Mouse (Mus musculus) CD4-positive, CD25-positive, alpha-beta regulatory T cell, adult 4 months (primary cell): ENCODE data around the gene Cmas. TPM values are rescaled to one million over a fixed set of nuclear protein-coding genes. Genes with fewer than 3 reads are reported as not detected.

Experiments used
- ATAC-seq: one replicate; pipeline ENCODE4 v1.8.0; 2017
- polyA plus RNA-seq, 2 experiments: library from polyadenylated mRNA; unstranded; fragments of 100-300 nt; shearing (Covaris generic); gene quantifications; one replicate each; pipeline ENCODE4 v1.2.1; 2017

Cmas gene
- polyA plus RNA-seq: 10 to 100 TPM; 10.1 to 16.0 TPM

DNA sequence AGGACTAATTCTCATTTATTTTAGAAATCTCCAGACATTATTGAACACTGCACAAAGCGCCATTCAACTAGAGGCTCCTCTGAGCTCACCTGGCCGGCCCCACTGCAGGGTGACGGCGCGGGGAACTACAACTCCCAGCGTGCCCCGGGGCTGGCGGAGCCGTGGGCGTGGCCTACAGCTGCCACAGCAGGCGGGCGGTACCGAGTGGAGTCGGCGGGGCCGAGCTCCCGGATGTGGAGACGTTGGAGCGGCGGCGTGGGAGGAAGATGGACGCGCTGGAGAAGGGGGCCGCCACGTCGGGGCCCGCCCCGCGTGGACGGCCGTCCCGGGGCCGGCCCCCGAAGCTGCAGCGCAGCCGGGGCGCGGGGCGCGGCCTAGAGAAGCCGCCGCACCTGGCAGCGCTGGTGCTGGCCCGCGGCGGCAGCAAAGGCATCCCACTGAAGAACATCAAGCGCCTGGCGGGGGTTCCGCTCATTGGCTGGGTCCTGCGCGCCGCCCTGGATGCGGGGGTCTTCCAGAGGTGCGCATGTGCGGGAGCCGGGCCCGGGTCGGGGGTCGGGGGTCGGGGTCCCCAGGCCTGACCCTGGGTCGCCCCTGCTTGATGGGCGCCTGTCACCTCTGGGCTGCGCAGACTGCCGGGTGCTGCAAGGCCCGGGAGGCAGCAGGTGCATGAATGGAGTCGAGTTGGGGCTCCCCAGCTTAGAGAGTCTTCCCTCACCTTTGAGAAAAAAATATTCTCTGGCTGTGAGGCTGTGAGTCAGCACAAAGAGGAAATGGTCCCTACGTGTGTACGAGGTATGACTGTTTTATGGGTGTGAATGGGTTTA lies at the start of gene Cmas:
TSS of gene Cmas (plus strand) at position 180 of the 827 bp plus-strand sequence.
- peak; percentile 80 for ATAC-seq

DNA sequence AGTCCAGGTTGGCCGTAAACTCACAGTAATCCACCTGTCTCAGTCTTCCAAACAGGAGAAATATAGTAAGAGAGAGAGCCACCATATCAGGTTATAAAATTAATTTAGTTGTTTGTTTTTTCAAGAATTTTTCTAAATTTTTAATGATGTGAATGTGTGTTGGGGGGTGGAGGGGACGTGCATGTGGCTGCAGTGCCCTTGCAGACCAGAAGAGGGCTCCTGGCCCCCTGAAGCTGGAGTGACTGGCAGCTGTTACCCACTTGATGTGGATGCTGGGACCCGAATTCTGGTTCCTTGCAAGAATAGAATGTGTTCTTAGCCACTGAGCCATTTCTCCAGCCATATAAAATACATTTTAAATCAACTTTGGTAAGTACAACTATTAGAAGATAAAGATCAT lies 49.8 kb upstream of the Cmas start:
- no peak for ATAC-seq

- ATAC-seq: no peak
Observed at GRCm38 (mm10) chr6:142708369-142708768, 48.1 kb upstream of the Cmas start.

GRCm38 (mm10) chr6:142710690-142711089 lies 45.8 kb upstream of the Cmas start:
- ATAC-seq: no peak

DNA sequence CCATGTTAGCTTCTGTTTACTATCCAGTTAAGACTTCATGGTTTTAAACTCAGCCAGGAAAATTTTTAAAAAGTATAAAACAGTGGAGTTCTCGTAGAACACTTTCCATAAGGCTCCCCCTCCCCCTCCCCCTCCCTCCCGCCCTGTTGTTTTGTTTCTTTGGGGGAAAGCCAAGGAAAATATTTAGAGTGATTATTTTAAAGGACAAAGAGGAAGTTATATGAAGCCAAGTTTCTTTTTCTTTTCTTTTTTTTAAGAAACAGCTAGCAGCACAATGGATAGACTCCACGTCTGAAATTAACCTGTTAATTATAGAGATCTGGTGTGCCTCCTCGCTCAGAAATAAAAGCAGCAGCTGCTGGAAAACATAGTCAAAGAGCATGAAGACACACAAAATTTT lies 45.4 kb upstream of the Cmas start:
- ATAC-seq: no peak

GRCm38 (mm10) chr6:142715026-142715425 lies 41.5 kb upstream of the Cmas start:
- ATAC-seq: no peak

DNA sequence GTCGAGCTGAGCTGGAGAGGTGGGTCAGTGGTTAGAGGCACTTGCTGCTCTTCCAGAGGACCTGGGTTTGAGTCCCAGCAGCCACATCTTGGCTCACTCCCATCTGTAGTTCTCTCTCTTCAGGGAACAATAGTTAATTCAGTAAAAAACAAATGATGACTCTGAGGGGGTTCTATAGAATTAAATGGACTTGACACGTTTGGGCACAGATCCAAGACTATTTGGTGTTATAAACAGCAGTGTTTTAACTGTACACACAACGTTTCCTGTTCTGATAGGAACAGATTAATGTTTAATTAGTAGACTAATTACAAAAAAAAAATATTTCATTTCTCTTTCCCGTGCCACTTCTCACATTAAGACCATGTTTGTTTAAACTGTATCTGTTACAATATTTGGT lies 39.3 kb upstream of the Cmas start:
- ATAC-seq: no peak

DNA sequence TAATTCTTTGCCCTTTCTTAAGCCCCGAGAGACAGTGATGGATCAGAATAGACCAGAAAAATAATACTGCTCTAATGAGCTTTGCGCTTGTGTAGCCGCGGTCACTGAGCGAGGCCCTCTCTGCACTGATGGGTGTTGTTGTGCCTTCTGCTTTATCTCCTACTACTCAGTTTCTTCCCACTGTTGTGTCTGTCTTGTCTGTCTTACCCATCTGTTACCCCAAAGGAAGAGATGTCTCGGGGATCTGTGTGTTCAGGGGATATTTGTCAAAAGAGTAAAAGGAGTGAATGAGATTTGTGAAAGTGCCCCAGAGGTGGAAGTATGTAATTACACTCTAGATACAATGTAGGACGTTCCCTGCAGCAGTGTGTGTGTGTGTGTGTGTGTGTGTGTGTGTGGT lies 38.3 kb upstream of the Cmas start:
- ATAC-seq: no peak

DNA sequence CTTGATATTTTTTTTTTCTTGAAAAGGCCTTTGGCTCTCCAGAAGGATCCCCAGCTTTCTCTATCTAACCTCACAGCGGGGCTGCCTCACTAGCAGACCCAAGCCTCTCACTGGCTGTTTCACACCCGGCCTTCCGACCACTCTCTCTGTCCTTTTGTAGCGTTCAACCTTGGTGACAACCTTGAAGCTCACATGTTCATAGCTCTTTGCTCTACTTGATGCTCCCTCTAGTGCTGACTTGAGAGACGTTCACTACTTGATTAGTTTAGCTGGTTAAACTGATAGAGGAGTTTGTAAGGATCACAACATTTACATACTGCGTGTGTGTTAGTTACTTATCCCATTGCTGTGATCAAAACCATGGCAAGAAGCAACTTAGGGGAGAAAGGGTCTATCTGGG lies 35.8 kb upstream of the Cmas start:
- no peak for ATAC-seq

DNA sequence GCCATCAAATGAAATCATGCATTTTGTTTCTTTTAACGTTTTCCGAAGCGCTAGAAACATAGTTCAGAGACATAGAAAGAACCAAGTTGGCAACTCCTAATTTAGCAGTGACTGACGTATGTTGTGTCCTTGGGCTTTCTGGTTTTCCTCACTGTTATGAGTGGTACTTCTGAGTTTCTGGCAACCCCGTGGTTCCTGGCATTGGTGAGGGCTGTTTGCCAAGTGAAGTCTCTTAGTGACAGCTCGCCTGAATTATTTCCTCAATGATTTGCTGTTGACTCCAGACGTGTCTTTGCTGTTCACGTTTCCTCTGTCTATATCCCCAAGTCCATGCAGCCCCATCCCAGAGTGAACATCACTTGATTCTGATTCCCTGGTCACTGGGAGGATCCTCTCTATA lies 34.8 kb upstream of the Cmas start:
- no peak for ATAC-seq

- ATAC-seq: no peak
Observed at GRCm38 (mm10) chr6:142726032-142726431, 30.5 kb upstream of the Cmas start.

DNA sequence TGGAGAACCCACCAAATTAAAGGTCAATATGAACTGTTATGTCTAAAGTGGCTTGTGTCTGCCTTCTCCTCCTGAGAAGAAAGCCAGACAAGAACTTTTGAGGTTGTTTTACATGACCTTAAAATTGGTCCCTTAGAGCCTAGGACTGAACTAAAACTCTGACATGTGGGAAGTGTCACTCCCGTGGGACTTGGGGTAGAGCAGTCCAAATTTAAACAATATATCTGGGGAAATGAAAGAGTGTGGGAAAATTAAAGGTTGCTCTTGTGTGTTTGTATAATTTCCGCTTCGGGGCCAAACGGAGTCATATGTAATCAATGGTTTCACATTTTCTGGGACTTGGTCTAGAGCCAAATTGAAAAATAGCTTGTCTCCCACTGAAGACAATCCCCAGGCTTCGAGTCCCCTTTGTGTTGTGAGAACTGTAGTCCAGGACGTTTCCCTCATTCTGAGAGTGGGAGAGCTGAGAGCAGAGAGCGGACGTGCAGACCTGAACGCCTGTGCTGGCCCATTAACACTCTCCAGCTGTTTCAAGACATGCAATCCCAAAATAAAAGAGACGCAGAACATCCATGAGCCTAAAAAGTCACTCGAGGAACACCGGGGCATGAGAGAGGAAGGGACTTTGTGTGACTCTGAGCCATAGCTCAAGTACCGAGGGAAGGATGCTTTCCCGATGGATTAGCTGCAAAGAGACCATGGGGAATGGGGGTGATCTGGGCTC lies 23.8 kb upstream of the Cmas start:
- ATAC-seq: no peak

DNA sequence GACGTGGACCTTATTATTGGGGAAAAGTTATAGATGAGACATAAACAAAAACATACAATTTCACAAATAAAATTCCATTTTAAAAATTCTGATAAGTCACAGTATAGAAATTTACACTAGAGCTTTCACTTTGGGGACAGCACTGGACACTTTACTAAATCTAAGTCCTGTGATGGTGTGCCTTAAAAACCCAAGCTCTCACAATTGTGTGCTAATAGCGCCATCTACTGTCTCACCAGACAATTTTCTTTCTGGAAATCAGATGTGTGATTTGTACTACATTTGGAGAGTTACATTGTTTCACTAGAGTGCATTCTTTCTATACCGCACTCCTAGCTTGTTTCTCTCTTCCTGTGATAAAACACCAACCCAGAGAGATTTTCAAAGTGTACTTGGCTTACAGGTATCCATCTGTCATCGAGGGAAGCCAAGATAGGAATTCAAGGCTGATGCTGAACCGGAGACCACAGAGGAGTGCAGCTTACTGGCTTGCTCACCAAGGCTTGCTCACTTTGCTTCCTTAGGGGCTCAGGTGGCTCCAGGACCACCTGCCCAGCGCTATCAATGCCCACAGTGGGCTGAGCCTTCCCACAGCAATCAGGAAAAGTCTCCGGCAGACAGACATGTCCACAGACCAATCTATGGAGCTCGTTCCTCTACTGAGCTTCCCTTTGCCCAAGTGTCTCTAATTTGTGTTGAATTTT lies 21.0 kb upstream of the Cmas start:
- peak; percentile 57 for ATAC-seq

- ATAC-seq: no peak
Observed at GRCm38 (mm10) chr6:142738225-142738624, 18.3 kb upstream of the Cmas start.

- no peak for ATAC-seq
Observed at GRCm38 (mm10) chr6:142738637-142739036, 17.8 kb upstream of the Cmas start.

GRCm38 (mm10) chr6:142741763-142742162 lies 14.7 kb upstream of the Cmas start:
- ATAC-seq: no peak

DNA sequence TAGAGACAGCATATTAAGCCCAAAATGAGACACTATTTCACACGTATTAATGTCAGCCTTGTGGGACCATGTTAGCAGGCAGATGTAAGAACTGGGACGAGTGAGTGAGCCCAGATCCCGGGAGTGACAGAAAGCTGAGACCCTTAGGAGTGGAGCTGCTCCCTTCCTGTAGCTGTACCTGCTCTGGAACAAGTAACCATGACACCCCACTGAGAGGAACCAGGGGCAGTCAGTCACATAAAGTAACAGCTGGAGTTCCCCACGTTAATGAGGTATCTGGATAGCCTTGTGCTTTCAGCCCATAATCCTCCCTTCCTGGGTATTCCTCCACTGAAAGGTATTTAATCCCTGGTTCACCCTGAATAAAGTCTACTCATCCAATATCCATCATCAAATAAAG lies 13.3 kb upstream of the Cmas start:
- no peak for ATAC-seq

DNA sequence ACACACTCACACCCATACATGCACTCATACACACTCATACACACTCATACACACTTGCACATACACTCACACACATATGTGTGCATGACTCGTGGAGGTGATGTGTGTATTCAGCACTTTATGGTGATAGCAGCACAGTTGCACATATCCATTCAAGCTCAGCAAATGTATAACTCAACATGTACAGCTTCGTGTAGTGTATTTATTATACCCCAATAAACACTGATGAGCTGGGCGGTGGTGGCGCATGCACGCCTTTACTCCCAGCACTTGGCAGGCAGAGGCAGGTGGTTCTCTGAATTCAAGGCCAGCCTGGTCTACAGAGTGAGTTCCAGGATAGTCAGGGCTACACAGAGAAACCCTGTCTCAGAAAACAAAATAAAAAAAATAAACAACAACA lies 11.0 kb upstream of the Cmas start:
- ATAC-seq: no peak

DNA sequence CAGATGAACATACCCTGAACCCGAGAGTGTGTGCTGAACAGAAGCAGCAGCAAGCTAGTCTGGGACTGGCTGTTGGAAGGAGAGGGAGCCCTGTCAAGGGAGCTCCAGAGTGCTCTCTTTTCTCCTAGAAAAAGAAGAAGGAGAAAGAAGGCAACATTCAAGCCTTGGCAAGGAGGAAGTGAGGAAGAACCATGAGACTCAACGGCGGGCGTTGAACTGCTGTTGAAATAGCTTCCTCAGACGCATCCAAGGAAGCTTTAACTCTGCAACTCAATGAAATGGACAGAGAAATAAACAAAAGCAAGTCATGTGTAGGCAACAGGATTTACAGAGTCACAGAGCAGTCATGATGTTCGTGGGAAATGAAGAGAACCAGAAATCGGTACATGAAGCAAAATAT lies 9.7 kb upstream of the Cmas start:
- ATAC-seq: no peak

DNA sequence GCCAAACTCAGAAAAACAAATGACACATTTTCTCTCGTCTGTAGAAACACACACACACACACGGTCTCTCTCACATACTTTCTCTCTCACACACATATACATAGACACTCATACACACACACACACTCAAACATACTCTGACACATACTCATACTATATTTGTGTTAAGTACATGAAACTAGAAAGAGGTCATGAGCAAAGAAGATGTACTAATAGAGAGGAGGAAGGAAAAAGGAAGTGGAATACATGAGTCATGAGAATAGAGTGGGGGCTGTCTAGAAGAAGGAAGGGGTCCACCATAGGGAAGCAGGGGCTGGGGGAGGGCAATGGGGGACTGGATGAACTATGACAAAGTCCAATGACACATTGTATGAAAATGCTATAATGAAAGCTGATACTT lies 9.3 kb upstream of the Cmas start:
- no peak for ATAC-seq

GRCm38 (mm10) chr6:142748057-142748708 lies 8.3 kb upstream of the Cmas start:
- ATAC-seq: no peak

DNA sequence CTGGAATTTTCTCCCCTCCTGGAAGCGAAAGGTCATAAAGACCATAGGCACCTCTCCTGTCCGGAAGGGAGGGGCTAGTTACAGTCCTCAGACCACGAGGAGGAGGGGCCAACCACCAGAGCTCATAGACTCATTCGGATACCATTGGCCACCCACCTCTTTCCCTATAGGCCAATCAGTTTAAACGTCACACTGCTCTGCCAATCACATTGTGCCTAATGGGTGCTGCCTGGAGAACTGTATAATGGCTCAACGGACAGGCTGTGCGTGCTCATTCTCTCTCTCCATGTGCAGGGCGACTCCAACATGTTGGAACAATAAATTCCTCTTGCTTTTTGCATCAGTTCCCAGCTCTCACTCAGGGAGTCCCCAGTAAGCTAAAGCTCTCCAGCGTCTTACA lies 5.1 kb upstream of the Cmas start:
- ATAC-seq: no peak
